Mouse (Mus musculus) adrenal gland, postnatal 25 days (tissue): ENCODE data around the gene Galntl6. TPM values are rescaled to one million over a fixed set of nuclear protein-coding genes. Genes with fewer than 3 reads are reported as not detected.

Source experiments
- DNase-seq: peaks from one replicate; pipeline ENCODE4 v3.0.0; 2021; ENCODE audit warnings: mixed read lengths
- total RNA-seq: library from RNA; stranded (reverse); gene quantifications from 2 replicates; pipeline ENCODE4 v1.2.3, GENCODE M21; 2021

Galntl6 gene
- total RNA-seq, 1 experiment from 2014 or later, result not detected

DNA sequence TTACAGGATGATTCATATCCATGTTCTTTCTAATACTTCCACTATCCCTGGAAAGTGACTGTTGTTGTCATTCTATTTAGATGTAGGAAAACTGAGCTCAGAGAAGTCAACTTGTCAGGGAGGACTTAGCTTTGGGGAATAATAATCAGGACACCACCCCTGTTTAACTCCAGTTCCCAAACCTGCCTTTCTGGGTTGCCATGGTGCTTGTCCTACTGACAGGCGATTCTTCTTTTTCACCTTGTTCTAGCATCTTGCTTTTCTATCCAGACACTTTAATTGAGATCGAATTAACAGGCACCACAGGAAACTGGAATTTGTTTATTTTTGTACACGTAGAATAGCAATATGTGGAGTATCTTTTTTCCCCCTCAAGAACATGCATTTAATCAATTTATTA, 953.3 kb downstream of the Galntl6 start:
- no peak for DNase-seq

DNA sequence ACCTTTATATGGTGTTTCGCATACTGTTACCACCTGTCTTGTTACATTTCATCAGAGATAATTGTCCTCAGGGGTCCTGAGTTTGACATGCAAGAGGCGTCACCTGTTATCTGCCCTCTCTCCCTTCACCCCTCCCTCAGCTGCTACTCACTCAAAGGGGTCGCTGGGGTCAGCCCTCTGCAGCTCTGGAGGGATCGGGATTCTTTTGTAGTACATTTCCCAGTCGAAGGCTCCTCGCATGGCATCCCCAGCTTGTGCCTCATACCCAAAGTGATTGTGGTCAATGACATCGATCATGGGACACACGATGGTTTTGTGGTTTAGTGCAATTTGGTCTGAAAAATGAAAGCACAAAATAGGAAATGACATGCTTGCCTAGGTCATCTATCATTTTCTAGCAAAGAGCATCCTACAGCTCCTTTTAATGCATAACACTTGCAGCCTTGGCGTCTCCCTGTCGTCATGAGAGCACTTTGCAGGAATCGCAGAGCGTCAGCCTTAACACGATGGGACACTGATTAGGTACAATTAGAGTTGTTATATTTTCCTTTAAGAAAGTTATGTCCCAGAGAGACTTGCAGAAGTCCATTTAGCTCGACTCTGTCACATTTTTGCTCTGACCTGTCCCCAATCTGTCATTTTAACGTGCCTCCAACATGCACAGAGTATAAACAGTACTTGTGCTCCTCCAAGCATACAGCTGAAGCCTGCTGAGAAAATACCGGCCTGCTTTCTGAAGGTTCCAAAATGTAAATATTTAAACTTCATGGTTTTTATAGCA, 954.1 kb downstream of the Galntl6 start:
- no peak for DNase-seq

DNA sequence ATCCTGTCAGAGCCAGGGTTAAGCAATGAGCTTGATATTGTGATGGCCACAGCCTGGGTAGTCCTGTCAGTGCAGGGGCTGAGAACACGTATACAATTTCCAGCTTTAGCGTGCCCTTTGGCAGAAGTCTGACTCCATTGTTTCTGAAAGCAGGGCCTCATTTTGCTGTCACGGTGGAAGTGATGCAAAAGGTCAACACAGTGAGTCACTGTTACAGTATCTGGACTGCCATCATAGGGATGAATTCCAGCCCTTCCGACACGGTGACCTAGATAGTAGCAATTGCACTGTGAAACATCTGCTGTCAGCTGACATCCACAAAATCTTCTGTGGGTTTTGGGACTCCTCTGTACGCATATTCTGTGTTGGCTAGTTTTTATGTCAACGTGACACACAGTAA, 956.9 kb downstream of the Galntl6 start:
- DNase-seq, result peak; percentile 3

DNA sequence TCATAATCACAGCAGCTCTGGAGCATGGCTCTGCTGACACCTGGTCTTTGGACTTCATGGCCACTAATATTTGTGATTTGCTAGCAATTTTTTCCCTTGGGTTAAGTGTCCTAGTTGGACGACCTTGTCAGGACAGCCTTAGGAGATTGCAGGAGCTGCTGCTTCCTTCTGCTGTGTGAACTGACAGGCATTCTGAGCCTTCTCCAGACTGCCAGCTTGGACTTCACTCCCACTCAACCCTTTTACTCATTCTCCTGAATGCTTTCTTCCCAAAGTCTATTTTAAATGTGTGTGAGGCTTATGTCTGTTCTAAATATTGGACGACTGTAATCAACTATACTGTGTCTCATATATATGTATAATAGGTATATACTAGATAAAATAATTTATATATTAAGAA, 971.3 kb downstream of the Galntl6 start:
- DNase-seq, result no peak

DNA sequence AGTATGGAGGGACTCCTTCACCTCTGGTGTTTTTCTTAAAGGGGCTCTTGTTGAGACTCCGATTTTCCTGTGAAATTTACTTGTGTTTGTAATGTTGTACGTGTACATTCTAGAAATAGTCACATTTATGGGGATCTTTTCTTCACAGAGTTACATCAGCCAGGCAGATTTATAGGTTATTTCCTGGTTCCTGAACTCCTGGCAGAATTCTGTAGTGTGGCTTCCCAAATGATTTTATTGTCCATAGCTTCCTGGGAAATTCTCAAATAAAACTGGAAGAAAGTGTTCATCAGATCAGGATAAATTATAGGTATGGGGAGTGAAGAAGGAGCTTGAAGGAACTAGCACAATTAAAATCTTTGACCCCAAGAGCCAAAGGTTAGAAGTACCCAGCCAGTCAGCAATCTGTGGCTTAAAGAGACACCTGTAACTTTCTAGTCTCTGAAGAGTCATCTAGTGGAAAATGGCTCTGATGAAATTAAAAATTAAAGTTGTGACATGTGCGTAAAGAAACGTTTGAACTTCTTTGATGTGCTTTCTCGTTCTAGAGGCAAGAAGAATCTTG, 972.5 kb downstream of the Galntl6 start:
- no peak for DNase-seq

DNA sequence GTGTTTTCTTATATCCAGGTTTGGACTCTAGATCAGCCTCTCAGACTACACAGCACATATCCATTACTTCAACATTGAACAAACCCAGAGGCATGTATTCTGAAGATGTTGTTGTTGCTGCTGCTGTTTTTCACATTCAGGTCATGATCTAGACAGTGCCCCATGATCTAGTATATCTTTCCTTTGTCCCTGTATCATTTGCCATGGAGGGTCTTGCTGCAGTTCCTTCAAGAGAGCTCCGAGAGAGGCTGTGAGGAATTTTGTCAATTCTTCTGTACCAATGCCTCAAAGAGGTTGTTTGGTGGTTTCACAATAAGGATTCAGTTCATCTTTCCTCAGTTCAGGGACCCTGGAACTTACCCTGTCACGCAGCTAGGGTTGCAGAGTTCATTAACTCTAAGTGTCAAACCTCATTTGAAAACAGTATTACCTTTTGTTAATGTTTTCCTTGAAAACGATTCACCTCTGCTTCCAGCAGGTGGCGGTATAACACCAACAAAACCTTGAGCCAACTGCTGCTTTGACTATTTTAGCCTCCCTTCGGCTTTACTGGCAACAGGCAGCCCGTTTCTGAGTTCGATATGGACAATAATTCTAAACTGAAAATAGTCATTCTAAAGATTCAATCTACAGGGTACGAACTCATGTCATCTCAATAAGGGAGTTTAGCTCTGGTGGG, 973.1 kb downstream of the Galntl6 start:
- DNase-seq, result peak; percentile 62

DNA sequence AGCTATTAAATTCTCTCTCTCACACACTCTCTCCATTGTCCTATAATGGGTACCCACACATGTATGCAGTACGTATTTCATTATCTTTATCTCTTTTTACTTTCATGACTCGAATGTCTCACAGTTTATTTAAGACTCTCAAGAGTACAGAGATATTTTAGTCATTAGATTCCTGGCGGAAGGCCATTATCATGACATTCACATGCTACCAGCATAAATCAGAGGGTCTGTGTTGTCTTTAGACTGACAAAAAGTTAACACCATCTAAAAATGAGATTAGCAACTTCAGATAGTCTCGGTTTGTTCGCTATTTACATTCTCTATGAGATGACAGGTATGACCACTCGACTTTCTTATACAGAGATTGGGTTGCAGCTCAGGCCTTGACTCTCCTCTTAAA, 985.4 kb downstream of the Galntl6 start:
- DNase-seq, result no peak

DNA sequence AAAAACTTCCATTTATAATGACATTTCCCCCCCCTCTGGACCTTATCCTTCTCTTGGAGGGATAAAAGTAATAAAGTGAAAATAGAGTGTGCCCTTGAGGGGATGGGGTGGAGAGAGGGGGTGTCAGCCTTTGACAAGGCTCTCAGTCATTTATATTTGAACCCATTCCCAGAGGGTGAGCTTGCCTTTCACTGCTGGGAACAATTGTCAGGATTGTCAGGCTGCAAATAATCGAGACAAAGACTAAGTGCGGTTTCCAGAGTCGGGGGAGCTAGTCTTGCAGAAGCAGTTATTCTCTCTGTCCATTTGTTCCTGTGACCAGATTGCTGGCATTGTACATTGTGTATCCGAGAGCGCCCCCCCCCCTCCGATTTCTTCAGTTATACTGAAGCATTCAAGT, 988.9 kb downstream of the Galntl6 start:
- DNase-seq, result no peak

DNA sequence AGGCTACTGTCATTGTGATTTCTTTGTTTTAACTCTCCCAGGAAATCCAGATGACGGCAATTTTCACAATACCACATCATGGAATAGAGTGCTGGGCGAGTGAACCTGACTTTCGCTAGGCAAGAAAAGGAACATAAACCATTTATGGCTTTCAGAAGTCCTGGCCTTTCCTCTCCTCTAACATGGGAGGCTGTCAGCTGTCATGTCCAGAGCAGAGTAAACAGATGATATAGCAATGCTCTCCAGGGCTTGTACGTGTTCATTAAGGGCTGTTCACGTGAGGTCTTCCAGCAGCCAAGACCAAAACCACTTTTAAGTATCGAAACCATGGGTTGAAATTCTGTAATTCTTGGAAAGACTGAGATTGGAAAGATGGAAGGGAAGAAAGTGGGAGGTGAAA, 989.3 kb downstream of the Galntl6 start:
- DNase-seq, result no peak

DNA sequence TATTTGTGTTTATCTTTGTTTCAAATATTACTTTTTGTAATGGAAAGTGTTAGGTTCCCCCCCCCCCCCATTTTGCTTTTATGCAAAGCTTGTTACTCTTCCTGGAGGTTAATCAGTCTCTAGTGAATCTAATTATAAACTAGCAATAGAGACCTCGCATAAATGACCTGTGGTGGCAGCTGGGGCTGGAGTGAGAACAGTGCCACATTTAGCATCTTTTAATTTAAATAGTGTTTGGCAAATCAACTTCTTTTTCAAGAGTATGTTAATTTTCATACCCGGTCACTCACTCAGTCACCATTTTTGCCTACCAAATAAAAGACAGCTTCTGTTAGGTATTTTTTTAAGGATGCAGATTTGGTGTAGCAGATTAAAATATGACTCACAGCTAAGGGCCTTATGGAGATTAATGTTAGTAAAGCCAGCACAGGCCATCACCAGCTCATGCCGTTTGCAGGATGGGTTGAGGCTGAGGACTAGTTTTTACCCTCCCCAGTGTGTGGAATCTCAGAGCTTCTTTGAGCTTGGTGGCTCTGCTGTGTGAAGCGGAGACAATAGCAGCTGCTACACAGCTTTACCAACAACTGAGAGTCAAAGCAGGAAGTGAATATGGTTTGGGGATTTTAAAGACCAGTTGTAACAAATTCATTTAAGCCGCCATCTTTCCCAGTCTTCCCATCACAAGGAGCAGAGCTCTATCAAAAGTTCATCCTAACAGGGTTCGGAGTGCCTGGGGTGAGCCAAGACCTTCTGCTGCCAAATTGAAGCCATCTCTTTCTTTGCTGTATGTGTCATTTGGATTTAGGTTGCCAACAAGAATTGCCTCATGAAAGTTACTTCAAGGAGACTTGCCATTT, 990.0 kb downstream of the Galntl6 start:
- no peak for DNase-seq

DNA sequence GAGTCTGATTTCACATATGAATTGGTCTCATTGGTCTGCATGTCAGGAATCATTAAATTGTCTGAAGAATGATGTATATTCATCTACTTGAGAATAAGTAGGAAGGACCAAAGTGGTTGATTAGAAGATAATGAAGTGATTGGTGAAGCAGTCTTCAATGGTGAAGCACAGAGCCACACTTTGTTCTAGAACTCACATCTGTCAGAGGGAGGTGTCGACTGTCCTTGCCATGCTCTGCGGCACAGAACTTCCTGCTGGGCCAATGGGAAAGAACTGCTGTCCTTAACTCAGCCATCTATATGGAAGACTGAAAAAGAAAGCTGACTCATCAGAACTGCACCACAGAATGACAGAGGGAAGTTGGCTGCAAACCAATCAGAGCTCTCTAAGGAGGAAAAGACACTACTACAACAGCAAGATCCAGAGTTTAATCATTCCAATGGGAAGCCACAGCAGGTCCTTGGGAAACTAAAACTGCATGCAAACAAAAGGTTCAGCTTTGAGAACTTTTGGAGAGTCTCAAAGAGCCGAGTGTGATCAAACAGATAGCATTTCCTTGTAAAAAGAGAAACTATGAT, 992.0 kb downstream of the Galntl6 start:
- no peak for DNase-seq

DNA sequence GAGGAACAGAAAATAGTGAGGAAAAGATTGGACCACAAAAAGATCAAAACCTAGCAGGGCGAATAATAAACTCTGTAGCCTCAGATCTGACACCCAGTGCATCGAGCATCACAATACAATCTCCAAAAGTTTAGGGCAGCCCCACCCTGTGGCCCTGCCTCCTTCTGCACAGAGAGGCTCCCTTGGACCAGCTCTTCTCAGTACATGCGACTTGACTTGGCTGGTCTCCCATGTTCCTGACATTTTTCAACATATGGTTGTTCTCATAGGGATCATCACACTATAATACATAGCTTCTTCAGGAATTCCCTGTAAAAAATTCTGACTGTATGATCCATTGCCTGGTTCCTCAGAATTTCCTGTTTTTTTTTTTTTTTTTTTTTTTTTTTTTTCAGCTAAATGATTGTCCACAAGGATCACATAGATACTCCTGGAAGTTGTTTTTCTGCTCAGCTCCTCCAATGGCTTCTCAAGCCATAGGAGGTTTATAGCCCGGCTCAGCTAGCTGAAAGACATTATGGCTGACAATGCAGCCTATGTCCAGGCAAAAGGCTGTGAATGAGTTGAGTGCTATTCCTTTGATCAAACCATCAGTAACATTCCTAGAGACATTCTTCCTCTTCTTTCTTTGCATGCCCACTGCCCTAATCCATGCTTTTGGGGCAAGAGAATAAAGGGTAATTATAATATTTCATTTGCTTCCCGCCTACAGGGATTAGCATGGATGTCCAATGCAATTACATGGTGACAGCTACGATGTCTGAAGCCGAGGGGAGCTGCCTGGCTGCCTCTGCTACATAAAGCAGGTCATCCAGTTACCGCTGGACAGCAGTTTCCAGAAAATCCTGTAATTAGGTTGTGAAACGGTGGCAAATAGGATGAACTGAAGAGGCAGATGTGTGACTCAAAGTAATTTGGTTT, 993.5 kb downstream of the Galntl6 start:
- DNase-seq, result no peak

DNA sequence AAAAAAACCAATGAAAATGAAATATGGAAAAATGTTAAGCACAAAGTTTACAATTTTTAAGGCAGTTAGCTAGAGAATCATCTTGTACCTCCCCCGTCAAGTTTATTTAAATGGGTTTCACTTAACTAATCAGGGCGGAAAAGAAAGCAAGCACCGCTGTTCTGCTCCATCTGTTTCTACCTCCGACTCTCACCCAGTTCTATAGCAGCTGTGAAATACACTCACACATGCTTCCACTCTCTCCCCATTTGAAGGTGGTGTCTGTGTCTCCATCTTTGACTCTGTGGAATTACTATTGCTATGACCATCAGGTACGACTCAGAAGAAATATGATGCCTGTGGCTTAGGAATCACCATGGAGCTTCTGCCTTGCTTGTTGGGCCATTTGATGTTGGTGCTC, 1019.1 kb downstream of the Galntl6 start:
- DNase-seq, result no peak

DNA sequence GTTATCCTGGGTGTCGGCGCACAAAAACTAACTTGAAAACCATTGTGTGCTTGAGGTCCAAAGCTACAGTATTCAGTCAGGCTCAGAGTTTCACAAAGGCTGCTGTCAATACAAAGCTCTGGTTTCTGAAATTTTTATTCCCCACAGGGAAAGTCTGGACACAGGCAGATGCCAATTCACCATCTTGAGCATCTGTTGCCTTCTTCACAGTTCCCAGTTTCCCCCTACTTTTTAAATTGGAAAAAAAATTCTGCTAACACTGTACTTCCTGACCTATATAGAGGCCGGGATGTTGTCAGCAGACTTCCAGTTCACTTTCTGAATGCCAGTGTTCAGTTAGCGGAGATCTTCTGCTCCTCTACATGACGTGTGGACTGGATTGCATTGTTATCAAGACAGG, 1020.3 kb downstream of the Galntl6 start:
- DNase-seq, result no peak

DNA sequence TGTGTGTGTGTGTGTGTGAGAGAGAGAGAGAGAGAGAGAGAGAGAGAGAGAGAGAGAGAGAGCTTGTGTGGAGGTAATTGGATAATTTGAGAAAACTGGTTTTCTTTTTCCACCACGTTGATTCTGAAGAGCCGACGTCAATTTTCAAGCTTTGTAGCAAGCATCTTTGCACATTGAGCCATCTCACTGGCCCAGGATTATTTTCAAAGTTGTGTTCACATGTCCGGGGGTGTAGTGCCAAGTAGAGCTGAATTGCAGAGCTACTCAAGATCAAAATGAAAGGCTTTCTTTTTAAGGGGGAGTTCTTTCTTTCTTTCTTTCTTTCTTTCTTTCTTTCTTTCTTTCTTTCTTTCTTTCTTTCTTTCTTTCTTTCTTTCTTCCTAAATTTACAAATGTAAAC, 1022.3 kb downstream of the Galntl6 start:
- DNase-seq, result no peak

DNA sequence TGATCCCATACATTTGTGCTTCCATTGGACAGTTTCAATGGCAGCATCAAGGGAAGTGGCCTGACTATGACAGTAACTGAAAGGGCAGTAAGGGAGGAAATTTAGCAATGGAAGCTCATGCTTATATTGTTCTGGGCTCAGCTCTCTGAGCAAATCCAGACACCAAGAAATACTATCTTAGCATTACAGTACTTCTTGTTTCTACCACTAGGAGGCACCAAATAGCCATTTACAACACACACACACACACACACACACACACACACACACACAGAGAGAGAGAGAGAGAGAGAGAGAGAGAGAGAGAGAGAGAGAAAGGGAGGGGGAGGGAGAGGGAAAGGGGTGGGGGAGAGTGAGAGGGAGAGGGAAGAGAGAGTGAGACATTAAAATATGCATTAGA, 1023.6 kb downstream of the Galntl6 start:
- DNase-seq, result no peak

DNA sequence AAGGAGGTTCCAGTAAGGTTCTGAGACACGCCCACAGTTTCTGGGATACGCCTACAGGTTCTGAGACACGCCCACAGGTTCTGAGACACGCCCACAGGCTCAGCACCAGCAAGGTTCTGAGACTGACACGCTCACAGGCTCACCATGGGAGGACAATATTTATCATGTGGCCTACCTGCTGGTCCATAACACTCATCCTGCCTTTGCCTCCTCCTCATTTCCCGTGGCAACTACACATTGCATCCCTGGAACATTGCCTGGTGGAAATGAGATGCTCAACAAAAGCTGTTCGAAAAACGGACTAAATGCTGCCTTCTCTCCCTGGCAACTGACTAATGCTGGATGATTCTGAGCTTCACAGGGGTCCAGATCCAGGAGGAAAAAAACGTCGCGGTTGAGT, 1033.0 kb downstream of the Galntl6 start:
- no peak for DNase-seq

DNA sequence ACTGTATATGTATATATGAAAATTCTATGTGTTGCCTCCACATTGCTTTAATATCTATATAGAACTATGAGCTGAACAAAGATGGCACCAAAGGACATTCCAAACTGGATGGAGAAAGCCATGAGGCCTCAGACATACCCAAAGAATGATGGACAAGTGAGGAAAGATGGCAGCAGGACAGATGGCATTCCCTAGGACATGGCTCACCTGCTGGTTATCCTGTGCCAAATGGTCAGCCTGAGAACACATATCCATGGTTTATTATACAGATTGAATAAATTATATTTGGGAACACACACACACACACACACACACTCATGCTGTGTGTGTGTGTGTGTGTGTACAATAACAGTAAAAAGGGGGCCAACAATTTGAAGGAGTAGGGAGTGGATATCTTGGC, 1063.4 kb downstream of the Galntl6 start:
- no peak for DNase-seq

DNA sequence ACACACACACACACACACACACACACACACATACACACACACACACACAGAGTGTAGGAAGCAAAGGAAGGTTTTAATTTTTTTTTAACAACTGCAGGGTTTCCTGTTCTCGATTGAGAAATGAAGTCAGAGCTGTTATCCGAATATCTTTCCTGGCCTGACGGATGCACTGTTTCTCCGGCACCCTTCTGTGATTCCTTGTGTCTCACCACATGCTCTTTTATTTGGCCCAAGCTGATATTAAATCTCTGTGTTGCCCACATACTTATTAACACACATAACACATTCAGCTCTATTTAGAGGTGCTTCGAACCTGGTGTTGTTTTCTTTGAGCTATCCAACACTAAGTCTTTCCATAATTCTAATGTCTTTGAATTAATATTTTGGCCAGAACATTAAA, 1069.0 kb downstream of the Galntl6 start:
- DNase-seq, result no peak

DNA sequence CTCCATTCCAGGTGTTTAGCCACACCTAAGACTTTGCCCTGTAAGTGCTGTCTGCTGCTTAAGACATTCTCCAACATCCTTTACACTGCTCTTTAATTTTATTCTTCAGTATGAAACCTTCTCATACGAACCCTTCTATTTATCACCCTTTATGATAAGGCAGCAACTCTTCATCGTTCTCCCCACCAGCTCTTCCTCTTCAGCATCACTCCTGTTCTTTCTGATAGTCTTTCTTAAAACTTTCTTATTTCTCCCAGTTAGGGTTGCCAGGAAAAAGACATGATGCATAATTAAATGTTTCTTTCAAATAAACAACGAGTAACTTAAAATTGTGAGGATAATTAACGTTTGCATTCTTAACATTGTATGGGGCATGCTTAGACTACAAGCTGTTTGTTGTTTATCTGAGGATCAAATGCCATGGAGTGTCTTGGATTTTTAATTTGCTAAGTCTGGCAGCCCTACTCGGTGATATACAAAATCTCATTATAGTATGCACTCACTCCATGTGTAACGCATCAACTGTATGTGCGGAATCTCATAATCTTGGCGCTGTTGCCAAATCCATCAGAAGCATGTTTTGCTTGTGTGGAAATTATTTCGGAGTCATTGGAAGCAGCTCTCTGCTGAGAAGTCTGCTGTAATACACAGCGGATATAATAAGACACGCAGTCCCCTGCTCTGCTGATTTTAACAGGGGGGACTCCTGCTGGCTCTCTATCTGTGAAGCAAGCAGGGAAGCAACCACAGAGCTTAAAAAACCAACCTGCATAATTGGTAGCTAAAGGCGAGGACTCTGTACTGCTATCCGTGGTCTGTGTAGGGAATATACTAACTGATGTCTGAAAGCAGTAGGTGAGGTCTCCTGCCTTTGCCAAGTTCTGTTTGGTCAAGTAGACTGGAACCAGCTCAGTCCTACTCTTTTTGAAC, 1069.7 kb downstream of the Galntl6 start:
- DNase-seq, result no peak
